In the genomic region with DNA sequence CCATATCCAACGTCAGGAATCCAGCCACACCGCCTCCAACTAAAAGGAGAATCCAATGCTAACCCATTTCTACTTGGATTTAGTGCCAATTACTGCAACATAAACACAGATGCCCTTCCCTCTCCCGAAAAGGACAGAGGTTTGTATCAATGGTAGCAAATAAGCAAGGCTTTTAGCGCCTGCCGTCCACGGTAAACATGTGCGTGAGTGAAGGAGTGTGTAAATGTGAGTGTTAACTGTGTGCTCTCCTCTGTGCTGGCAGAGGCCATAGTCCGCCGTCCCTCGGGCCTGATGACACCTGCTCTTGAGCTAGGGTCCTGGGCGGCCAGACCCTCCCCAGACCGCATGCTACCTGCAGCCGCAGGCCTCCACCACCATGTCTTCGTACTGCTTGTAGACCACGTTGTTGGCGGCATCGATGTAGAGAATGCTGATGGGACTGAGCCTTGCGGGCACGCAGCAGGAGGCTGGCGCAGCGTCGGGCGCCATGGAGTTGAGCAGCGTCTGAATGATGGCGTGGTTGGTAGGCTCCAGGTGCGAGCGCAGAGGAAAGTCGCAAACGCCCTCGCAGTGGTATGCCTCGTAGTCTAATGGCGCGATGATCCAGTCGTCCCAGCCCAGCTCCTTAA, we compare ENCODE assay signal across 8 mouse cellular contexts. TPM values are rescaled to one million over a fixed set of nuclear protein-coding genes. Genes with fewer than 3 reads are reported as not detected.
A peak's percentile ranks its signal among the peaks of the same experiment; 100 is the strongest.
DNase-seq lines count a peak whose midpoint lies in the region; ATAC-seq and TF ChIP-seq lines count a peak whose summit lies in the region.
"Had no signal": no experiment of that assay in that cellular context is flagged by ENCODE, and none has a peak within 500 bp of the region (broad histone marks: within the 10 kb centered on the region; RNA-seq: fewer than 3 reads in every experiment).

No protein-coding gene starts in this region.

- no peak overlapping the region for H3K27ac ChIP-seq in forebrain, embryonic 15.5 days (replicated peaks)
- H3K27ac ChIP-seq in liver, embryonic 12.5 days, result no peak overlapping the region
- H3K27ac ChIP-seq in stomach, postnatal 0 days (replicated peaks), result no peak overlapping the region

- peak overlapping the region; percentile 49 for H3K4me2 ChIP-seq in forebrain, embryonic 15.5 days (replicated peaks)
- H3K4me2 ChIP-seq in liver, embryonic 12.5 days, result peak overlapping the region; percentile 52
- H3K4me2 ChIP-seq in stomach, postnatal 0 days (replicated peaks; ENCODE audit: low read depth), result peak overlapping the region; percentile 60

- no peak for TF ChIP-seq EP300 in stomach, postnatal 0 days (optimal IDR thresholded peaks at IDR 0.05)

- DNase-seq in stomach, postnatal 0 days (ENCODE audit: low spot score), result no peak
- DNase-seq in urinary bladder, adult 18-20 months (ENCODE audit: low spot score in 2 of 2), result no peak
- no peak for DNase-seq in urinary bladder, postnatal 4 days (ENCODE audit: low spot score in 2 of 2)

- ATAC-seq in megakaryocyte, adult 5-6 weeks (ENCODE audit: poor library complexity, severe bottlenecking), result no peak
- ATAC-seq in forebrain, embryonic 15.5 days (replicated peaks), result 0 out of 2 replicates have a peak, but pooled peaks have one; percentile 12
- ATAC-seq in liver, embryonic 12.5 days, result no peak
- no peak for ATAC-seq in stomach, postnatal 0 days (ENCODE audit: low FRiP score, low TSS enrichment)

- peaks cover 90% of the 10 kb centered on the region for H3K27me3 ChIP-seq in megakaryocyte, embryonic 14.5 days (replicated peaks)
- peaks cover 78% of the 10 kb centered on the region for H3K27me3 ChIP-seq in forebrain, embryonic 15.5 days
- peaks cover 92% of the 10 kb centered on the region for H3K27me3 ChIP-seq in liver, embryonic 12.5 days (replicated peaks)
- H3K27me3 ChIP-seq in stomach, postnatal 0 days (ENCODE audit: control insufficient read depth, insufficient read depth, low read length), result peaks cover 37% of the 10 kb centered on the region

- H3K4me1 ChIP-seq in megakaryocyte, embryonic 14.5 days, result peaks cover 83% of the 10 kb centered on the region
- peaks cover 34% of the 10 kb centered on the region for H3K4me1 ChIP-seq in forebrain, embryonic 15.5 days
- H3K4me1 ChIP-seq in liver, embryonic 12.5 days, result 0 out of 2 replicates have a peak, but pooled peaks cover 11% of the 10 kb centered on the region
- 0 out of 2 replicates have a peak, but pooled peaks cover 6% of the 10 kb centered on the region for H3K4me1 ChIP-seq in stomach, postnatal 0 days (replicated peaks; ENCODE audit: control insufficient read depth, insufficient read depth)

- TF ChIP-seq CTCF in stomach, postnatal 0 days (IDR thresholded peaks at IDR 0.05; ENCODE audit: low read depth), result no peak

- peak overlapping the region; percentile 90 for H3K4me3 ChIP-seq in megakaryocyte, embryonic 14.5 days (replicated peaks)
- H3K4me3 ChIP-seq in forebrain, embryonic 15.5 days, result peak overlapping the region; percentile 36
- H3K4me3 ChIP-seq in liver, embryonic 12.5 days, result peak overlapping the region; percentile 35
- peak overlapping the region; percentile 37 for H3K4me3 ChIP-seq in stomach, postnatal 0 days (ENCODE audit: low read depth, low read length)

- 5% methylated on average over 34 of the region's 34 CpGs for WGBS in forebrain, embryonic 15.5 days
- WGBS in liver, embryonic 12.5 days (ENCODE audit: insufficient replicate concordance), result 9% methylated on average over 34 of the region's 34 CpGs
- WGBS in stomach, postnatal 0 days, result 8% methylated on average over 33 of the region's 34 CpGs

- no peak overlapping the region for H3K9ac ChIP-seq in forebrain, embryonic 15.5 days (replicated peaks)
- no peak overlapping the region for H3K9ac ChIP-seq in liver, embryonic 12.5 days
- no peak overlapping the region for H3K9ac ChIP-seq in stomach, postnatal 0 days (ENCODE audit: low read length)

- no peaks in the 10 kb centered on the region for H3K36me3 ChIP-seq in megakaryocyte, embryonic 14.5 days (replicated peaks; ENCODE audit: low read length)
- no peaks in the 10 kb centered on the region for H3K36me3 ChIP-seq in forebrain, embryonic 15.5 days
- no peaks in the 10 kb centered on the region for H3K36me3 ChIP-seq in liver, embryonic 12.5 days
- no peaks in the 10 kb centered on the region for H3K36me3 ChIP-seq in stomach, postnatal 0 days (ENCODE audit: control insufficient read depth, insufficient read depth, low read length)

- H3K9me3 ChIP-seq in megakaryocyte, embryonic 14.5 days, result no peaks in the 10 kb centered on the region; the same call in 1 of the 2 replicates
- no peaks in the 10 kb centered on the region for H3K9me3 ChIP-seq in forebrain, embryonic 15.5 days
- H3K9me3 ChIP-seq in liver, embryonic 12.5 days (replicated peaks), result no peaks in the 10 kb centered on the region
- no peaks in the 10 kb centered on the region for H3K9me3 ChIP-seq in stomach, postnatal 0 days (ENCODE audit: control insufficient read depth, low read length)

RNA-seq across cellular contexts. Expression of a gene that starts 4.1 kb away (rescaled TPM):
- not detected in 2 replicates for polyA plus RNA-seq in megakaryocyte, embryonic 14.5 days (2012; ENCODE audit: insufficient read depth, low replicate concordance)
- not detected in 2 replicates for total RNA-seq in megakaryocyte, adult 5-6 weeks (2015)
- total RNA-seq in megakaryocyte, adult 5-6 weeks (2017), result not detected in 2 replicates
- polyA plus RNA-seq in forebrain, embryonic 15.5 days (2015; fragmentation: Nextera tagmentation; extraction: Ambion mirVana), result 0.13 and 0.19 TPM in 2 replicates
- polyA plus RNA-seq in liver, embryonic 12.5 days (2016; fragmentation: Nextera tagmentation; extraction: Ambion mirVana), result not detected in 2 replicates
- polyA plus RNA-seq in stomach, postnatal 0 days (2015; fragmentation: Nextera tagmentation; extraction: Ambion mirVana), result 0.06 TPM in 1 of 2 replicates, not detected in the other
- total RNA-seq: megakaryocyte-erythroid progenitor cell, adult 5-6 weeks had no signal

RNA-seq across cellular contexts. Expression of a gene that starts 15.5 kb away (rescaled TPM):
- 5.5 and 11.1 TPM in 2 replicates for polyA plus RNA-seq in megakaryocyte, embryonic 14.5 days (2012; ENCODE audit: insufficient read depth, low replicate concordance)
- total RNA-seq in megakaryocyte, adult 5-6 weeks (2015), result 4.7 and 4.8 TPM in 2 replicates
- total RNA-seq in megakaryocyte, adult 5-6 weeks (2017), result 4.4 and 6.7 TPM in 2 replicates
- 11.0 and 11.6 TPM in 2 replicates for polyA plus RNA-seq in forebrain, embryonic 15.5 days (2015; fragmentation: Nextera tagmentation; extraction: Ambion mirVana)
- polyA plus RNA-seq in liver, embryonic 12.5 days (2016; fragmentation: Nextera tagmentation; extraction: Ambion mirVana), result 5.4 and 6.1 TPM in 2 replicates
- polyA plus RNA-seq in stomach, postnatal 0 days (2015; fragmentation: Nextera tagmentation; extraction: Ambion mirVana), result 7.0 and 7.7 TPM in 2 replicates

Comparison
In these comparisons a context has a peak if more than half of its experiments do, and no peak if none do; other contexts are left out.
1. H3K4me3 ChIP-seq: peak in every context shown above with its lines; median percentile 90 in megakaryocyte, embryonic 14.5 days; 37 in stomach, postnatal 0 days; 36 in forebrain, embryonic 15.5 days; 35 in liver, embryonic 12.5 days.